Mouse (Mus musculus): ENCODE data around the gene Zap70. TPM values are rescaled to one million over a fixed set of nuclear protein-coding genes. Genes with fewer than 3 reads are reported as not detected.
A peak's percentile ranks its signal among the peaks of the same experiment; 100 is the strongest.

Zap70 gene
- 0.33 and 0.43 TPM in 2 replicates for polyA plus RNA-seq (2016; fragmentation: Nextera tagmentation; extraction: Ambion mirVana)

GRCm38 (mm10) chr1:36761568-36761967 is at the start of gene Zap70:
TSS of gene Zap70 (plus strand) at chr1:36761798.
- Histone ChIP-seq H3K9me3 (no peaks in the 10 kb centered on the region), H3K27ac (0 out of 2 replicates have a peak within 1 kb of the TSS, but pooled peaks have one; percentile 5), H3K36me3 (replicated peaks) (no peaks in the 10 kb centered on the region), H3K27me3 (ENCODE audit: poor library complexity, severe bottlenecking) (no peaks in the 10 kb centered on the region), H3K4me1 (no peaks in the 10 kb centered on the region), H3K4me3 (no peak within 1 kb of the TSS)
- 92% methylated on average over 11 of the region's 11 CpGs for WGBS
- no peak for DNase-seq (ENCODE audit: extremely low spot score, low spot score)

- Histone ChIP-seq H3K9me3 (peaks cover 4% of the 10 kb centered on the region; the same call in 1 of the 2 replicates), H3K4me3 (no peak within 1 kb of the TSS), H3K27me3 (ENCODE audit: poor library complexity, severe bottlenecking) (no peaks in the 10 kb centered on the region), H3K27ac (no peak within 1 kb of the TSS), H3K36me3 (replicated peaks) (no peaks in the 10 kb centered on the region), H3K4me1 (peaks cover 7% of the 10 kb centered on the region)
- WGBS: 78% methylated on average over 5 of the region's 5 CpGs
- DNase-seq (ENCODE audit: extremely low spot score, low spot score): no peak
These were observed 47.3 kb upstream of the Zap70 start, which contains the start of gene Actr1b for GRCm38 (mm10) chr1:36714311-36714710. TSS of gene Actr1b (minus strand) at chr1:36714422.

- Histone ChIP-seq H3K27ac (no peak overlapping the region), H3K4me1 (peaks cover 7% of the 10 kb centered on the region), H3K36me3 (replicated peaks) (no peaks in the 10 kb centered on the region), H3K4me3 (no peak overlapping the region), H3K27me3 (ENCODE audit: poor library complexity, severe bottlenecking) (no peaks in the 10 kb centered on the region), H3K9me3 (peaks cover 4% of the 10 kb centered on the region; the same call in 1 of the 2 replicates)
- WGBS: 86% methylated on average over 1 of the region's 1 CpGs
- no peak for DNase-seq (ENCODE audit: extremely low spot score, low spot score)
These were observed 42.8 kb upstream of the Zap70 start for GRCm38 (mm10) chr1:36718786-36719185.

DNA sequence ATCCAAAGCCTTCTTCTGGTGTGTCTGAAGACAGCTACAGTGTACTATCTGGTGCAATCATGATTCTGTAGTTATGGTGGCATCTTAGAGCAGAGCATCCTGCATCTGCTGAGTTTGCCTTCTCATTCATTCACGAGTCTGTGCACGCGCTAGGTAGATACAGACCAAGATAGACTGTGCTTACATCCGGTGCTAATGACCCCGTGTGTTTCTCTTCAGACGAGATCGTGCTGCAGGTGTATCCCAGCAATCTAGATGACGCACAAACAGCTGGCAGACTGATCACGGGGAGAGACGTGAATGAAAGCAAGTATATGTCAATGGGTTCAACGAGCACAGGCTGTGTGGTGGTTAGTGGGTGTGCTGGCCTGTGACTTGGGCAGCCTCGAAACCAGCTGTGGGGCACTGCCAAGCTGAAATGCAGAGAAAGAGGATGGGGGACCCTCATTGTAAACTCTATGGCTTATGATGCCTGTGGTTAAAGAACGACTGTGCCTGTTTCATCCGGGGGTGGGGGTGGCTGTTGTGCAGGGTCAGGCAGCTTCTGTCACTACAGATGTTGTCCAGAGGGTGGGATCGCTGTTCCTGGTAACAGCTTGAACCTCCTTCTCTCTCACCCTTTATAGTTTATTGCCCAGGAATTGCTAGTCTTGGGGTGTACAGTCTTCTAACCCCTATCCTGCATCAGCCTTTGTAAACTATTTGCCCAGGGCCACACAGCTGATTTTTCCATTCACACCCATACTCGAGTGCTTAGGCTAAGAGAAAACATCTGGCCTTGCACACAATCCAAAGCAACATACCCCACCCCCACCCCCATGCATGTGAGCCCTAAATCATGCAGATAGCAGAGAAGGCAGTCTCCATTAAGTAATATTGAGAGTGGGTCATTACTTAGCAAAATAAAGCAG is 38.2 kb upstream of the Zap70 start:
- H3K27ac ChIP-seq: no peak overlapping the region
- H3K9me3 ChIP-seq: no peaks in the 10 kb centered on the region
- no peak for DNase-seq (ENCODE audit: extremely low spot score, low spot score)
- peaks cover 15% of the 10 kb centered on the region for H3K4me1 ChIP-seq
- H3K36me3 ChIP-seq (replicated peaks): no peaks in the 10 kb centered on the region
- H3K27me3 ChIP-seq (ENCODE audit: poor library complexity, severe bottlenecking): no peaks in the 10 kb centered on the region
- WGBS: 82% methylated on average over 16 of the region's 16 CpGs
- H3K4me3 ChIP-seq: no peak overlapping the region

DNA sequence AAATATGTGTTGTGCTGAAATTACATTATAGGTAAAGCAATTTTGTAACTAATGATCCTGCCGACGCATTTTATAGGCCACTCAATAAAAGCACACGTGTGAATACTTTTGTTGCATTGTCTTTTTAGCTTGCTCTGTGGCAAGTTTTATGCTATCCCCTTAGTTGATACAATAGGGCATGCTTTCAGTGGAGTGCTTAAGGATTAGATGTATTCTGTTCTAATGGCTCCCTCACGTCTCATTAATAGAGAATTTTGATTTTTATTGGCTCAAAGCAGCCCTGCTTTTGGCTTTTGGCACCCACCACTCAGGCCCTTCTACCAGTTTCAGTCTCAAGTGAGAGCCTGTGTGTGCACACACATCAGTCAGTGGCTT is 37.6 kb upstream of the Zap70 start:
- Histone ChIP-seq H3K9me3 (no peaks in the 10 kb centered on the region), H3K4me1 (peaks cover 15% of the 10 kb centered on the region), H3K27me3 (ENCODE audit: poor library complexity, severe bottlenecking) (no peaks in the 10 kb centered on the region), H3K27ac (no peak overlapping the region), H3K4me3 (no peak overlapping the region), H3K36me3 (replicated peaks) (no peaks in the 10 kb centered on the region)
- 83% methylated on average over 4 of the region's 4 CpGs for WGBS
- DNase-seq (ENCODE audit: extremely low spot score, low spot score): no peak

DNA sequence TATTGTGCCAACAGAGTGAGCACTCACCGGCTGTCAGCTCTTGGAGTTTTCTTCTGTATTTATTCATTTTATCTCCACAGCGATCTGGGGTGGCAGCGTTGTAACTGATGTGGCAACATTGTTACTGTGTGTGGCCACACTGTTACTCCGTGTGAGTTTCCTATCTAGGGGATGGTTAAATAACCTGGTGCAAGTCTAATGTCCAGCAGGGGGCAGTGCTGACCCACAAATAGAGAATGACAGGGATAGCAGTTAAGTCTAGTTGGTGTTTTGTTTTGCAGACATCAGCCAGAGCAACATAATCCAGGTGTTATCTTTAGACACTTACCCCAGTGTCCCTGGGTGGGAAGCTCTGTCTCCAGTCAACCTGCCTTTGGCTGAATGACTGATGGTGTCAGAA is 24.3 kb upstream of the Zap70 start:
- DNase-seq (ENCODE audit: extremely low spot score, low spot score): peak; percentile 77
- Histone ChIP-seq H3K27ac (no peak overlapping the region), H3K4me1 (no peaks in the 10 kb centered on the region), H3K27me3 (ENCODE audit: poor library complexity, severe bottlenecking) (peaks cover 5% of the 10 kb centered on the region; the same call in 1 of the 2 replicates), H3K9me3 (no peaks in the 10 kb centered on the region), H3K36me3 (replicated peaks) (no peaks in the 10 kb centered on the region), H3K4me3 (no peak overlapping the region)
- WGBS: 11% methylated on average over 4 of the region's 4 CpGs

DNA sequence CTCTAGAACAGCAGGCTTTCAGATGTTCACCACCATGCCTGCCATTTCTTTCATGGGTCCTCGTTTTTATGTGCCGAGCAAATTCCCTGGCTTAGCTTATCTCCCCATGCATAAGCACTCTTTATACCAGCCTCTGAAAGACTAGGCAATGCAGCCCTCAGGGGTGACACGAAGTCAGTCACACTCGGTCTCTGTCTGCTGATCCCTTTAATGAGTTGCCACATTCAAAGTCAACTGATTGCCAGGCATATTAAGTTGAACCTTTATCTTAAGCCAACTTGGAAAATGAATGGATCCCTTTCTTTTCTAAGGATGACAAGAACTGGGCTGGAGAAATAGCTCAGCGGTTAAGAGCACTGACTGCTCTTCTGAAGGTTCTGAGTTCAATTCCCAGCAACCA is 22.4 kb upstream of the Zap70 start:
- DNase-seq (ENCODE audit: extremely low spot score, low spot score): no peak
- H3K36me3 ChIP-seq (replicated peaks): no peaks in the 10 kb centered on the region
- peaks cover 8% of the 10 kb centered on the region for H3K27me3 ChIP-seq (ENCODE audit: poor library complexity, severe bottlenecking)
- peaks cover 2% of the 10 kb centered on the region for H3K4me1 ChIP-seq
- no peak overlapping the region for H3K27ac ChIP-seq
- no peak overlapping the region for H3K4me3 ChIP-seq
- 76% methylated on average over 5 of the region's 5 CpGs for WGBS
- no peaks in the 10 kb centered on the region for H3K9me3 ChIP-seq

- Histone ChIP-seq H3K27me3 (ENCODE audit: poor library complexity, severe bottlenecking) (peaks cover 10% of the 10 kb centered on the region), H3K9me3 (no peaks in the 10 kb centered on the region), H3K4me1 (peaks cover 28% of the 10 kb centered on the region), H3K36me3 (replicated peaks) (no peaks in the 10 kb centered on the region), H3K27ac (no peak overlapping the region), H3K4me3 (no peak overlapping the region)
- 82% methylated on average over 9 of the region's 9 CpGs for WGBS
- DNase-seq (ENCODE audit: extremely low spot score, low spot score): no peak
These were observed 18.6 kb upstream of the Zap70 start for GRCm38 (mm10) chr1:36743046-36743445.

- H3K4me3 ChIP-seq: peak overlapping the region; percentile 39
- DNase-seq (ENCODE audit: extremely low spot score, low spot score): peak; percentile 70
These were observed 17.2 kb upstream of the Zap70 start for GRCm38 (mm10) chr1:36744268-36744944.

DNA sequence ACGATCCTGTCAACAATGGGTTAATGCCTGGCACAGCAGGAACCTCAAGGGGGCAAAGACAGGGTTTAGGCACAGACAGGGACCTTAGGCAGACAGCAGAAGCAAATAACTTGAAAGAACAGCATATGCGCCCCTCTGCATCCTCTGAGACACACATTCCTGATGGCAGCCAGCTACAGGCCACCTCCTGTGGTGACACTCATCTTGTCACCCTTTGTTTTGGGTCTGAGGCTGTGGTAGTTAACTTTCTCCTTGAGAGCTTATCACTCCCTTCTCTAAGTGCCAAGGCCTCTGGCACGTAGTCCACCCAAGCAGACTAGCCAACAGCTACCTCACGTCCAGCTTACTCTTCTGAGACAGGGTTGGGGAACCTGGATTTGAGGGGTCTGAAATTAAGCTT is 15.9 kb upstream of the Zap70 start:
- peaks cover 10% of the 10 kb centered on the region for H3K27me3 ChIP-seq (ENCODE audit: poor library complexity, severe bottlenecking)
- 36% methylated on average over 4 of the region's 4 CpGs for WGBS
- H3K4me1 ChIP-seq: peaks cover 28% of the 10 kb centered on the region
- no peaks in the 10 kb centered on the region for H3K36me3 ChIP-seq (replicated peaks)
- no peak overlapping the region for H3K27ac ChIP-seq
- no peak for DNase-seq (ENCODE audit: extremely low spot score, low spot score)
- H3K9me3 ChIP-seq: no peaks in the 10 kb centered on the region
- no peak overlapping the region for H3K4me3 ChIP-seq

More at GRCm38 (mm10) chr1:36744268-36744944, 17.2 kb upstream of the Zap70 start:
- whole genome bisulfite sequencing: 40% methylated on average over 17 of the region's 17 CpGs
- peaks cover 10% of the 10 kb centered on the region for H3K27me3 ChIP-seq (ENCODE audit: poor library complexity, severe bottlenecking)
- H3K36me3 ChIP-seq (replicated peaks): no peaks in the 10 kb centered on the region
- H3K9me3 ChIP-seq: no peaks in the 10 kb centered on the region
- H3K27ac ChIP-seq: no peak overlapping the region
- peaks cover 28% of the 10 kb centered on the region for H3K4me1 ChIP-seq

DNA sequence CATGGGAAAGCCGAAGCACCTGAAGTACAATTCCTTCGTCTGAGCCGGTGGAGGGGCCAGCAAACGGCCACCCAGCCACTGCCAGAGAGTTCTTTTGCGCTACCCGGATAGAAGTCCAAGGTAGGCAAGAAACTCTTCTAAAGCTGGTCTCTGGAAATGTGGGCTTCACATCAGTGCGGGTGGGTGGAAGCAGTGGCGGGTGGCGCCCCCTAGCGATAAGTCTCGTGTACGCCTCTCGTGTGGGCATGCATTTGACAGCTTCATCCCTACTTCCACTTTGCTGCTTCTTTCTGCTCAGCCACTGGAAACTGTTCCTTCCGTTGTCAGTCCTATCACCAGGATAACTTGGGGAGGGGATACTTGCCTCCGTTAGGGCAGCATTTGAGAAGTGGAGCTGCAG is 15.1 kb upstream of the Zap70 start:
- 41% methylated on average over 15 of the region's 15 CpGs for WGBS
- no peaks in the 10 kb centered on the region for H3K9me3 ChIP-seq
- peak; percentile 36 for DNase-seq (ENCODE audit: extremely low spot score, low spot score)
- no peak overlapping the region for H3K27ac ChIP-seq
- peaks cover 28% of the 10 kb centered on the region for H3K4me1 ChIP-seq
- H3K4me3 ChIP-seq: no peak overlapping the region
- H3K27me3 ChIP-seq (ENCODE audit: poor library complexity, severe bottlenecking): peaks cover 5% of the 10 kb centered on the region
- no peaks in the 10 kb centered on the region for H3K36me3 ChIP-seq (replicated peaks)

- no peak overlapping the region for H3K4me3 ChIP-seq
- WGBS: 82% methylated on average over 6 of the region's 6 CpGs
- DNase-seq (ENCODE audit: extremely low spot score, low spot score): no peak
- no peaks in the 10 kb centered on the region for H3K9me3 ChIP-seq
- H3K36me3 ChIP-seq (replicated peaks): no peaks in the 10 kb centered on the region
- no peak overlapping the region for H3K27ac ChIP-seq
- no peaks in the 10 kb centered on the region for H3K27me3 ChIP-seq (ENCODE audit: poor library complexity, severe bottlenecking)
- H3K4me1 ChIP-seq: no peaks in the 10 kb centered on the region
These were observed 7.5 kb upstream of the Zap70 start for GRCm38 (mm10) chr1:36753932-36754675.
